Mouse (Mus musculus) stomach, embryonic 14.5 days (tissue): Measurements from ENCODE around the gene Krtap9-5. TPM values are rescaled to one million over a fixed set of nuclear protein-coding genes. Genes with fewer than 3 reads are reported as not detected.

Source experiments
- ATAC-seq: fragments of 200-750 bp; cut with Nextera tagmentation; 2 replicates; pipeline ENCODE4 v1.8.0; 2017; ENCODE audit warnings: low read depth, moderate TSS enrichment; ENCODE audit not compliant: insufficient number of reproducible peaks, insufficient read depth, low FRiP score
- H3K27ac ChIP-seq: fragments of 300-500 bp; sonication (generic); 2 replicates; pipeline ENCODE4 v1.5.1; 2014; ENCODE audit warnings: mild to moderate bottlenecking, low read length, moderate library complexity, mixed read lengths
- H3K27me3 ChIP-seq: fragments of 300-500 bp; sonication (generic); 2 replicates; pipeline ENCODE4 v1.6.1; 2014; ENCODE audit warnings: low read length, control low read depth, mixed read lengths; ENCODE audit not compliant: control insufficient read depth, insufficient read depth
- H3K36me3 ChIP-seq: fragments of 300-500 bp; sonication (generic); 2 replicates; pipeline ENCODE4 v1.6.1; 2014; ENCODE audit warnings: mild to moderate bottlenecking, control low read depth, low read length, moderate library complexity, mixed read lengths; ENCODE audit not compliant: control insufficient read depth, insufficient read depth
- H3K4me1 ChIP-seq: fragments of 300-500 bp; sonication (generic); 2 replicates; pipeline ENCODE4 v1.6.1; 2014; ENCODE audit warnings: low read length, control low read depth, mixed read lengths; ENCODE audit not compliant: control insufficient read depth, insufficient read depth
- H3K4me2 ChIP-seq: fragments of 300-500 bp; sonication (generic); replicated peaks from 2 replicates; pipeline ENCODE4 v1.6.1; 2014; ENCODE audit warnings: low read depth, low read length, control low read depth
- H3K4me3 ChIP-seq: fragments of 300-500 bp; sonication (generic); 2 replicates; pipeline ENCODE4 v1.5.1; 2014; ENCODE audit warnings: low read depth, low read length, control low read depth
- H3K9ac ChIP-seq: fragments of 300-500 bp; sonication (generic); replicated peaks from 2 replicates; pipeline ENCODE4 v1.6.1; 2014; ENCODE audit warnings: low read depth, mild to moderate bottlenecking, control low read depth, low read length, moderate library complexity, mixed read lengths
- H3K9me3 ChIP-seq: fragments of 300-500 bp; sonication (generic); 2 replicates; pipeline ENCODE4 v1.6.1; 2016; ENCODE audit warnings: low read depth, low read length, control low read depth; ENCODE audit not compliant: control insufficient read depth
- WGBS: fragments of 180-500 bp; shearing (Covaris S2); extraction: QIAGEN DNeasy Blood & Tissue Kit; methylation state at CpG from one replicate; pipeline ENCODE4 v1.1.7; 2014; 5-methylcytosine and 5-hydroxymethylcytosine counted together
- polyA plus RNA-seq: library from polyadenylated mRNA; unstranded; fragments of >200 nt; fragmentation: Nextera tagmentation; extraction: Ambion mirVana; gene quantifications from 2 replicates; pipeline ENCODE4 v1.2.1, GENCODE M21; 2014

The Krtap9-5 gene
- polyA plus RNA-seq, 1 experiment from 2014 or later = not detected

- H3K9ac ChIP-seq = no peak overlapping the region
- no peaks in the 10 kb centered on the region for H3K9me3 ChIP-seq
- no peak overlapping the region for H3K27ac ChIP-seq
- ATAC-seq = no peak
- H3K4me2 ChIP-seq = no peak overlapping the region
- no peaks in the 10 kb centered on the region for H3K4me1 ChIP-seq
- no peaks in the 10 kb centered on the region for H3K36me3 ChIP-seq
- H3K4me3 ChIP-seq = no peak overlapping the region
- 93% methylated on average over 1 of the region's 1 CpGs for WGBS
- no peaks in the 10 kb centered on the region for H3K27me3 ChIP-seq
Measured at GRCm38 (mm10) chr11:99983442-99983841, 35.2 kb downstream of the Krtap9-5 start.

DNA sequence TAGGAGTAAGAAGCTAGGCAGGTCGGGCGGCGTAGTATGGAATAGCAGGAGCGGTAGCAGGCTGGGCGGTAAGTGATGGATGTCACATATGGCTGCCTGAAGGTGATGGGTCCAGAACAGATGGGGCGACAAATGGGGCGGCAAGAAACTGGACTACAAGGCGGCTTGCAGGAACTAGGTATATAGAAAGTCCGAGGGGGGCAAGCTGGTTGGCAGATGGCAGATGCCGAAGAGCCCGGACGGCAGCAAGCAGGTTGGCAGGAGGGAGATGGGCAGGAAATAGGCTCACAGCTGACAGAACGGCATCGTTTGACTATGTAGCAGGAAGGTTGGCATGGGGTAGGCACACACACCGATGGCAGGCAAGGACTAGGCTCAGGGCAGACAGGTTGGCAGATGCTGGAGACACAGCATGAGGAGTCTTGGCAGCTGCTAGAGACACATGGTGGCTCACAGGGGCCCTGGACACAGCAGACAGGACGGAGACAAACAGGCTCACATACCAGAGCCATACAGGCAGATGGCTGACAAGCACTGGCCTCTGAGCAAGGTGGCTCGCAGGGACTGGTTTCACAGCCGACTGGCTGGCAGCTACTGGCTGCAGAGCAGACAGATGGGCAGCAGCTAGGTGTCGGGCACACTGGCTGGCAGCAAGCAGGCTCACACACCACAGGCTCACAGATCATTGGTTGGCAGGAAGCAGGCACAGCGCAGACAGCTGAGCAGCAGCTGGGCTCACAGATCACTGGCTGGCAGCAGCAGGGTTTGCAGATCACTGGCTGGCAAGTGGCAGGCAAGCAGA is 37.2 kb downstream of the Krtap9-5 start:
- H3K9ac ChIP-seq = no peak overlapping the region
- ATAC-seq = no peak

GRCm38 (mm10) chr11:99986180-99986647 is 37.9 kb downstream of the Krtap9-5 start, which contains the start of gene Krtap16-1:
Gene Krtap16-1, minus strand, starts transcription at chr11:99986597.
- Histone ChIP-seq H3K27me3 (no peaks in the 10 kb centered on the region), H3K4me1 (no peaks in the 10 kb centered on the region), H3K4me3 (no peak within 1 kb of the TSS), H3K9ac (no peak within 1 kb of the TSS), H3K9me3 (no peaks in the 10 kb centered on the region), H3K36me3 (no peaks in the 10 kb centered on the region), H3K4me2 (no peak within 1 kb of the TSS), H3K27ac (no peak within 1 kb of the TSS)
- no peak for ATAC-seq
- WGBS = 67% methylated on average over 8 of the region's 8 CpGs

More for the DNA sequence above, 37.2 kb downstream of the Krtap9-5 start:
- Histone ChIP-seq H3K27ac (no peak overlapping the region), H3K27me3 (no peaks in the 10 kb centered on the region), H3K4me1 (no peaks in the 10 kb centered on the region), H3K4me3 (no peak overlapping the region), H3K4me2 (no peak overlapping the region), H3K36me3 (no peaks in the 10 kb centered on the region), H3K9me3 (no peaks in the 10 kb centered on the region)
- WGBS = 79% methylated on average over 20 of the region's 20 CpGs

DNA sequence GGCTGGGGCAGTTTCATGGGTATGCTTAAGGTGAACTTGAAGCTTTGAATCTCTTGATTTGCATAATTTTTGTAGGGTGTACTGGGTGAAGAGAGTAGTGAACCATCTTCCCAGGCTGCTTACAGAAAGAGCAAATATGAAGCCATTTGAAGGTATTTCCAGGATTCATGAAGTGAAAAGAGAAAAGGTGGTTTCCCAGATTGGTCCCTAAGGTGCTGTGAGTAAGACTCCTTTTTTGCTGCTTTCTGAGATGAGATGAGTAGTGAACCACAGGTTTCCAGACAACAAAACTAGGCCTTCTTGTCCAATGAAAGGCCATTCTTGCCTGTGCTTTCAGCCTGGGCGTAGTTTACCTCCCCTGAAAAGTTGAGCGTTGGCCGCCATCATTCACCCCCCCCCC is 40.3 kb downstream of the Krtap9-5 start:
- Histone ChIP-seq H3K27ac (no peak overlapping the region), H3K4me1 (no peaks in the 10 kb centered on the region; the same call in 1 of the 2 replicates), H3K4me3 (no peak overlapping the region), H3K27me3 (no peaks in the 10 kb centered on the region), H3K36me3 (no peaks in the 10 kb centered on the region), H3K4me2 (no peak overlapping the region), H3K9me3 (no peaks in the 10 kb centered on the region), H3K9ac (no peak overlapping the region)
- WGBS = 89% methylated on average over 3 of the region's 3 CpGs
- no peak for ATAC-seq

- H3K4me3 ChIP-seq = no peak overlapping the region
- H3K27me3 ChIP-seq = no peaks in the 10 kb centered on the region
- no peak overlapping the region for H3K9ac ChIP-seq
- no peak overlapping the region for H3K27ac ChIP-seq
- no peak overlapping the region for H3K4me2 ChIP-seq
- no peaks in the 10 kb centered on the region for H3K9me3 ChIP-seq
- H3K36me3 ChIP-seq = no peaks in the 10 kb centered on the region
- WGBS = 87% methylated on average over 6 of the region's 6 CpGs
- H3K4me1 ChIP-seq = peaks cover 4% of the 10 kb centered on the region; the same call in 1 of the 2 replicates
- ATAC-seq = no peak
Measured at GRCm38 (mm10) chr11:99989881-99990405, 41.7 kb downstream of the Krtap9-5 start.

- Histone ChIP-seq H3K27ac (no peak overlapping the region), H3K9me3 (no peaks in the 10 kb centered on the region), H3K4me3 (no peak overlapping the region), H3K36me3 (no peaks in the 10 kb centered on the region), H3K27me3 (no peaks in the 10 kb centered on the region), H3K4me2 (no peak overlapping the region), H3K9ac (no peak overlapping the region), H3K4me1 (peaks cover 4% of the 10 kb centered on the region; the same call in 1 of the 2 replicates)
- ATAC-seq = no peak
- WGBS = 72% methylated on average over 3 of the region's 3 CpGs
Measured at GRCm38 (mm10) chr11:99990571-99990970, 42.3 kb downstream of the Krtap9-5 start.

- WGBS = 16% methylated on average over 26 of the region's 26 CpGs
- no peak for ATAC-seq
- no peak within 1 kb of the TSS for H3K27ac ChIP-seq
- H3K9me3 ChIP-seq = no peaks in the 10 kb centered on the region
- H3K27me3 ChIP-seq = no peaks in the 10 kb centered on the region
- no peak within 1 kb of the TSS for H3K4me3 ChIP-seq
- H3K4me2 ChIP-seq = no peak within 1 kb of the TSS; the same call in 1 of the 2 replicates
- H3K4me1 ChIP-seq = peaks cover 4% of the 10 kb centered on the region; the same call in 1 of the 2 replicates
- no peaks in the 10 kb centered on the region for H3K36me3 ChIP-seq
- no peak within 1 kb of the TSS for H3K9ac ChIP-seq
Measured at GRCm38 (mm10) chr11:99993620-99994383, 45.5 kb downstream of the Krtap9-5 start, which contains the start of gene Krtap17-1. Gene Krtap17-1, minus strand, starts transcription at chr11:99993994.

GRCm38 (mm10) chr11:99994384-99994661 is 46.0 kb downstream of the Krtap9-5 start:
- H3K4me3 ChIP-seq = no peak overlapping the region
- H3K27me3 ChIP-seq = no peaks in the 10 kb centered on the region
- 29% methylated on average over 4 of the region's 4 CpGs for WGBS
- no peak overlapping the region for H3K4me2 ChIP-seq
- no peak overlapping the region for H3K9ac ChIP-seq
- no peak overlapping the region for H3K27ac ChIP-seq
- H3K9me3 ChIP-seq = no peaks in the 10 kb centered on the region
- no peak for ATAC-seq
- peaks cover 4% of the 10 kb centered on the region; the same call in 1 of the 2 replicates for H3K4me1 ChIP-seq
- no peaks in the 10 kb centered on the region for H3K36me3 ChIP-seq
